Comparison of ENCODE assay signal across 8 mouse cellular contexts in genomic region chr8:11775889-11776288, GRCm38 (mm10). TPM values are rescaled to one million over a fixed set of nuclear protein-coding genes. Genes with fewer than 3 reads are reported as not detected.
DNase-seq lines count a peak whose midpoint lies in the region; ATAC-seq and TF ChIP-seq lines count a peak whose summit lies in the region.

No protein-coding gene starts in this region.

- TF ChIP-seq CTCF in cerebellum, adult 2 months (IDR thresholded peaks at IDR 0.05; ENCODE audit: borderline replicate concordance, insufficient read depth, low read depth, low read length): no peak
- no peak for TF ChIP-seq CTCF in left cerebral cortex, adult 2 months (IDR thresholded peaks at IDR 0.05)

- peak overlapping the region; percentile 11 for H3K27ac ChIP-seq in cerebellum, adult 2 months (ENCODE audit: insufficient read depth, low read length)
- peak overlapping the region; percentile 45 for H3K27ac ChIP-seq in left cerebral cortex, adult 2 months

- peak in 1 of 2 experiments; percentile 42 for DNase-seq in cerebellum, adult 2 months
- no peak for DNase-seq in cerebellum, postnatal 14 days
- DNase-seq in left cerebral cortex, adult 2 months (ENCODE audit: extremely low spot score in 1 of 2, low spot score in 2 of 2): no peak
- no peak for DNase-seq in left cerebral cortex, adult 9 months (ENCODE audit: low spot score in 2 of 2)
- peak; percentile 46 for DNase-seq in kidney, adult 9 months
- DNase-seq in spleen, postnatal 36 days (ENCODE audit: low spot score in 2 of 2): no peak
- DNase-seq in left cerebral cortex, adult 8-10 months (ENCODE audit: low spot score in 2 of 2): no peak

- peaks cover 74% of the 10 kb centered on the region for H3K4me1 ChIP-seq in cerebellum, adult 2 months (ENCODE audit: control insufficient read depth, insufficient read depth, low read length)

- no peak for TF ChIP-seq POLR2A in cerebellum, adult 2 months (IDR thresholded peaks at IDR 0.05; ENCODE audit: borderline replicate concordance, insufficient read depth, low read length)

- peak; percentile 85 for ATAC-seq in megakaryocyte-erythroid progenitor cell, adult 5-6 weeks (replicated peaks; ENCODE audit: low FRiP score, low TSS enrichment, poor library complexity, severe bottlenecking)

- intact Hi-C loops in left cerebral cortex, adult 2 months (cut with DNase I): no loop called here

- no peak overlapping the region for H3K4me3 ChIP-seq in cerebellum, adult 2 months (replicated peaks; ENCODE audit: insufficient read depth, low read depth, low read length)
- H3K4me3 ChIP-seq in left cerebral cortex, adult 2 months: no peak overlapping the region

- WGBS in cerebellum, adult 2 months: 24% methylated on average over 7 of the region's 7 CpGs

- no peaks in the 10 kb centered on the region for H3K27me3 ChIP-seq in cerebellum, adult 2 months (ENCODE audit: control insufficient read depth, insufficient read depth, low read length)

RNA-seq across cellular contexts. Expression of gene Arhgef7, which starts 48.4 kb away (rescaled TPM):
- 134 and 151 TPM in 2 replicates for polyA plus RNA-seq in cerebellum, adult 2 months (2012; rRNA removed)
- 100 to 1,000 TPM; 129 to 140 TPM for total RNA-seq in left cerebral cortex, adult 2 months (2021)
- total RNA-seq in megakaryocyte-erythroid progenitor cell, adult 5-6 weeks (2014; fragmentation: Nextera tagmentation): 27.2 and 28.2 TPM in 2 replicates
- 10.7 and 52.1 TPM in 2 replicates for total RNA-seq in megakaryocyte-erythroid progenitor cell, adult 5-6 weeks (2017)
- total RNA-seq in left cerebral cortex, adult 8-10 months (2022): 100 to 1,000 TPM in 2 of 4 experiments, 10 to 100 TPM in 2; 98.8 to 109 (median 103) TPM
